Mouse (Mus musculus) MEL (cell line): ENCODE measurements around the gene Kdm4d.

Experiments used
- CTCF ChIP-seq, 3 experiments: IDR thresholded peaks in 2 of 3; conservative IDR thresholded peaks in 1 of 3; 2 replicates each; pipeline ENCODE4 v1.5.1; 2011 to 2012; ENCODE audit warnings: low read length in 3 of 3, low read depth in 2 of 3, mild to moderate bottlenecking in 2 of 3, improper control_type of control experiment in 1 of 3, inconsistent platforms in 1 of 3, mixed read lengths in 1 of 3, moderate library complexity in 1 of 3; ENCODE audit not compliant: control insufficient read depth in 1 of 3, insufficient read depth in 1 of 3, poor library complexity in 1 of 3, severe bottlenecking in 1 of 3
- E2F4 ChIP-seq: IDR thresholded peaks from 2 replicates; pipeline ENCODE4 v1.6.1; 2011; ENCODE audit warnings: low read depth, low read length, improper control_type of control experiment, borderline replicate concordance
- EP300 ChIP-seq, 2 experiments: IDR thresholded peaks; 2 replicates each; pipeline ENCODE4 v1.6.1; 2011; ENCODE audit warnings: improper control_type of control experiment in 2 of 2, low read length in 2 of 2, low read depth in 1 of 2, mild to moderate bottlenecking in 1 of 2
- ETS1 ChIP-seq: IDR thresholded peaks from 2 replicates; pipeline ENCODE4 v1.6.1; 2012; ENCODE audit warnings: low read depth, mild to moderate bottlenecking, inconsistent platforms, low read length, improper control_type of control experiment, moderate library complexity
- MAX ChIP-seq: IDR thresholded peaks from 2 replicates; pipeline ENCODE4 v1.6.1; 2011; ENCODE audit warnings: low read length, improper control_type of control experiment
- MYC ChIP-seq: IDR thresholded peaks from 2 replicates; pipeline ENCODE4 v1.6.1; 2011; ENCODE audit warnings: low read depth, mild to moderate bottlenecking, low read length, improper control_type of control experiment, moderate library complexity
- NRF1 ChIP-seq: IDR thresholded peaks from 2 replicates; pipeline ENCODE4 v1.6.1; 2014; ENCODE audit warnings: low read depth, mild to moderate bottlenecking, inconsistent platforms, low read length, improper control_type of control experiment, moderate library complexity; ENCODE audit not compliant: poor library complexity, insufficient read depth, severe bottlenecking
- POLR2A ChIP-seq, 2 experiments: IDR thresholded peaks; 2 replicates each; pipeline ENCODE4 v1.6.1; 2011 to 2012; ENCODE audit warnings: low read length in 2 of 2, mild to moderate bottlenecking in 2 of 2, control low read depth in 1 of 2, improper control_type of control experiment in 1 of 2, low read depth in 1 of 2, moderate library complexity in 1 of 2; ENCODE audit not compliant: control insufficient read depth in 1 of 2, insufficient read depth in 1 of 2, poor library complexity in 1 of 2
- POLR2AphosphoS5 ChIP-seq: IDR thresholded peaks from 2 replicates; pipeline ENCODE4 v1.6.1; 2012; ENCODE audit warnings: low read depth, borderline replicate concordance, mild to moderate bottlenecking, inconsistent platforms, low read length, moderate library complexity, mixed read lengths
- TBP ChIP-seq: IDR thresholded peaks from 2 replicates; pipeline ENCODE4 v1.8.0; 2011; ENCODE audit warnings: low read depth, low read length, improper control_type of control experiment
- ZKSCAN1 ChIP-seq: IDR thresholded peaks from 2 replicates; pipeline ENCODE4 v1.6.1; 2012; ENCODE audit warnings: low read depth, mild to moderate bottlenecking, inconsistent platforms, low read length, improper control_type of control experiment, moderate library complexity

DNA sequence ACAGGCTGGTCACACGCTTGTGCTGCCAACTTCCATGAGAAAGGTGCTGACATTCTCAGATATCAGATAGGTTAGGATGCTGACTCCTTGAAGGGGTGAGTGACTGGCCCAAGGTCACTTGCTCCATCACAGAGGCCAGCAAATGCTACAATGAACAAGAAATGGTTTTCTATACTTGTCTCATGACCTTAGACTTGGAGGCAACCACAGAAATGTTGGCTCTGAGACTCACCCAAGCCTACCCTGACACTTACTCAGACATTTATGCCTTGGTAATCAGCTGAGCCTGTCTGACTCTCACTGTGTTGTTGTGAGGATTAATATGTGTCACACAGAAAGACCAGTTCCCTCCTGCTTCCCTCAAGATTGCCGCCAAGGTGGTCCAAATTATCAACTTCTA lies 33.4 kb upstream of the Kdm4d start:
- TF ChIP-seq POLR2A (IDR thresholded peaks at IDR 0.05; ENCODE audit: control insufficient read depth in 1 of 2, insufficient read depth in 1 of 2, low read depth in 1 of 2, low read length in 2 of 2, poor library complexity in 1 of 2): no peak
- no peak for TF ChIP-seq NRF1
- no peak for TF ChIP-seq POLR2AphosphoS5
- no peak for TF ChIP-seq EP300 (IDR thresholded peaks at IDR 0.05; ENCODE audit: low read depth in 1 of 2, low read length in 2 of 2)
- no peak for TF ChIP-seq ZKSCAN1
- no peak for TF ChIP-seq CTCF (IDR thresholded peaks at IDR 0.05 in 2 of 3, conservative IDR thresholded peaks at IDR 0.05 in 1 of 3; ENCODE audit: control insufficient read depth in 1 of 3, insufficient read depth in 1 of 3, low read depth in 2 of 3, low read length in 3 of 3, poor library complexity in 1 of 3, severe bottlenecking in 1 of 3)
- TF ChIP-seq MAX: no peak
- no peak for TF ChIP-seq TBP
- TF ChIP-seq ETS1: no peak
- TF ChIP-seq MYC: no peak
- no peak for TF ChIP-seq E2F4
